Mouse (Mus musculus) intestine, postnatal 0 days (tissue): ENCODE measurements around the gene Hsd3b4. TPM values are rescaled to one million over a fixed set of nuclear protein-coding genes. Genes with fewer than 3 reads are reported as not detected.
A peak's percentile ranks its signal among the peaks of the same experiment; 100 is the strongest.
"Not testable (repeated sequence)": the region's sequence is repeated elsewhere in the genome, so short reads cannot be mapped to it uniquely, and the experiment has no call there.

Experiments
- ATAC-seq: fragments of 200-750 bp; cut with Nextera tagmentation; 2 replicates; pipeline ENCODE4 v1.8.0; 2017; ENCODE audit warnings: mild to moderate bottlenecking, moderate TSS enrichment, moderate library complexity
- H3K27ac ChIP-seq: fragments of 300-500 bp; sonication (generic); 2 replicates; pipeline ENCODE4 v1.5.1; 2014; ENCODE audit warnings: mild to moderate bottlenecking, low read depth, low read length, moderate library complexity
- H3K27me3 ChIP-seq: fragments of 300-500 bp; sonication (generic); replicated peaks from 2 replicates; pipeline ENCODE4 v1.6.1; 2014; ENCODE audit warnings: low read length, mixed read lengths; ENCODE audit not compliant: control insufficient read depth, insufficient read depth
- H3K36me3 ChIP-seq: fragments of 300-500 bp; sonication (generic); 2 replicates; pipeline ENCODE4 v1.6.1; 2014; ENCODE audit warnings: mild to moderate bottlenecking, moderate library complexity; ENCODE audit not compliant: control insufficient read depth, insufficient read depth
- H3K4me1 ChIP-seq: fragments of 300-500 bp; sonication (generic); replicated peaks from 2 replicates; pipeline ENCODE4 v1.6.1; 2014; ENCODE audit warnings: antibody characterized with exemption, low read length, mixed read lengths; ENCODE audit not compliant: control insufficient read depth, insufficient read depth
- H3K4me2 ChIP-seq: fragments of 300-500 bp; sonication (generic); replicated peaks from 2 replicates; pipeline ENCODE4 v1.6.1; 2014; ENCODE audit warnings: low read depth, mild to moderate bottlenecking, moderate library complexity
- H3K4me3 ChIP-seq: fragments of 300-500 bp; sonication (generic); 2 replicates; pipeline ENCODE4 v1.5.1; 2014; ENCODE audit warnings: low read depth, low read length
- H3K9ac ChIP-seq: fragments of 300-500 bp; sonication (generic); 2 replicates; pipeline ENCODE4 v1.6.1; 2014; ENCODE audit warnings: mild to moderate bottlenecking, low read depth, low read length
- H3K9me3 ChIP-seq: fragments of 300-500 bp; sonication (generic); 2 replicates; pipeline ENCODE4 v1.6.1; 2016; ENCODE audit warnings: mixed run types; ENCODE audit not compliant: control insufficient read depth
- WGBS: fragments of 180-500 bp; shearing (Covaris S2); extraction: QIAGEN DNeasy Blood & Tissue Kit; methylation state at CpG from one replicate; pipeline ENCODE4 v1.1.7; 2014; 5-methylcytosine and 5-hydroxymethylcytosine counted together
- polyA plus RNA-seq: library from polyadenylated mRNA; unstranded; fragments of >200 nt; fragmentation: Nextera tagmentation; extraction: Ambion mirVana; gene quantifications from 2 replicates; pipeline ENCODE4 v1.2.1, GENCODE M21; 2015

Gene Hsd3b4
- not detected in 2 replicates for polyA plus RNA-seq

- not testable (repeated sequence) for H3K4me1 ChIP-seq, H3K4me3 ChIP-seq
Measured at GRCm38 (mm10) chr3:98510414-98510813, at the start of gene Hsd3b4. TSS of gene Hsd3b4 (minus strand) at chr3:98510514.

GRCm38 (mm10) chr3:98550832-98551231 is 40.5 kb upstream of the Hsd3b4 start:
- H3K4me3 ChIP-seq, H3K4me1 ChIP-seq, ATAC-seq, H3K4me2 ChIP-seq, H3K27me3 ChIP-seq, H3K27ac ChIP-seq, H3K9me3 ChIP-seq, H3K36me3 ChIP-seq, H3K9ac ChIP-seq: not testable (repeated sequence)
- no CpG with 5 or more reads among the region's 1 CpGs for WGBS

More at GRCm38 (mm10) chr3:98510414-98510813, at the start of gene Hsd3b4:
- H3K9me3 ChIP-seq, H3K27ac ChIP-seq, ATAC-seq, H3K27me3 ChIP-seq, H3K9ac ChIP-seq, H3K36me3 ChIP-seq, H3K4me2 ChIP-seq: not testable (repeated sequence)
- WGBS = no CpG with 5 or more reads among the region's 1 CpGs

- ATAC-seq = 0 out of 2 replicates have a peak, but pooled peaks have one; percentile 31
- not testable (repeated sequence) for H3K4me1 ChIP-seq, H3K4me3 ChIP-seq, H3K36me3 ChIP-seq, H3K9me3 ChIP-seq, H3K27ac ChIP-seq, H3K4me2 ChIP-seq, H3K27me3 ChIP-seq, H3K9ac ChIP-seq
- WGBS = no CpG with 5 or more reads among the region's 2 CpGs
Measured at GRCm38 (mm10) chr3:98550215-98550614, 39.9 kb upstream of the Hsd3b4 start.

GRCm38 (mm10) chr3:98548495-98548894 is 38.2 kb upstream of the Hsd3b4 start:
- not testable (repeated sequence) for H3K27me3 ChIP-seq, H3K9ac ChIP-seq, H3K27ac ChIP-seq, ATAC-seq, H3K4me3 ChIP-seq, H3K4me1 ChIP-seq, H3K4me2 ChIP-seq, H3K9me3 ChIP-seq, H3K36me3 ChIP-seq
- WGBS = 60% methylated on average over 1 of the region's 1 CpGs

GRCm38 (mm10) chr3:98547641-98548040 is 37.3 kb upstream of the Hsd3b4 start:
- not testable (repeated sequence) for H3K4me3 ChIP-seq, H3K9me3 ChIP-seq, H3K27me3 ChIP-seq, H3K4me2 ChIP-seq, ATAC-seq, H3K36me3 ChIP-seq, H3K4me1 ChIP-seq, H3K27ac ChIP-seq, H3K9ac ChIP-seq

GRCm38 (mm10) chr3:98524978-98525377 is 14.7 kb upstream of the Hsd3b4 start:
- not testable (repeated sequence) for H3K4me1 ChIP-seq, H3K27me3 ChIP-seq, H3K4me2 ChIP-seq, H3K36me3 ChIP-seq, H3K9ac ChIP-seq, ATAC-seq, H3K4me3 ChIP-seq, H3K27ac ChIP-seq, H3K9me3 ChIP-seq

- not testable (repeated sequence) for H3K4me3 ChIP-seq, H3K36me3 ChIP-seq, H3K4me2 ChIP-seq, H3K27me3 ChIP-seq, H3K9me3 ChIP-seq, H3K27ac ChIP-seq, H3K4me1 ChIP-seq, H3K9ac ChIP-seq
- ATAC-seq = peak; percentile 36; the same call in 1 of the 2 replicates
- WGBS = no CpG with 5 or more reads among the region's 1 CpGs
Measured at GRCm38 (mm10) chr3:98524552-98524951, 14.2 kb upstream of the Hsd3b4 start.

GRCm38 (mm10) chr3:98522779-98523178 is 12.5 kb upstream of the Hsd3b4 start:
- not testable (repeated sequence) for H3K27ac ChIP-seq, H3K9ac ChIP-seq, ATAC-seq, H3K4me2 ChIP-seq, H3K4me1 ChIP-seq, H3K4me3 ChIP-seq, H3K9me3 ChIP-seq, H3K36me3 ChIP-seq, H3K27me3 ChIP-seq
- WGBS = 50% methylated on average over 1 of the region's 2 CpGs

- no CpG with 5 or more reads among the region's 5 CpGs for WGBS
- not testable (repeated sequence) for H3K4me1 ChIP-seq, ATAC-seq
Measured at GRCm38 (mm10) chr3:98507229-98507628, 3.1 kb downstream of the Hsd3b4 start.

GRCm38 (mm10) chr3:98497401-98497800 is 12.9 kb downstream of the Hsd3b4 start:
- H3K4me3 ChIP-seq, H3K36me3 ChIP-seq, H3K27me3 ChIP-seq, H3K9me3 ChIP-seq, H3K9ac ChIP-seq, H3K27ac ChIP-seq, H3K4me2 ChIP-seq, H3K4me1 ChIP-seq, ATAC-seq: not testable (repeated sequence)

More at GRCm38 (mm10) chr3:98507229-98507628, 3.1 kb downstream of the Hsd3b4 start:
- not testable (repeated sequence) for H3K36me3 ChIP-seq, H3K4me2 ChIP-seq, H3K27me3 ChIP-seq, H3K27ac ChIP-seq, H3K9me3 ChIP-seq, H3K4me3 ChIP-seq, H3K9ac ChIP-seq
